Mouse (Mus musculus) liver, adult 2 months (tissue): ENCODE measurements around the gene B230118H07Rik.

ENCODE experiments used
- CTCF ChIP-seq: fragments of 200-500 bp; IDR thresholded peaks from 2 replicates; pipeline ENCODE4 v1.5.1; 2011; ENCODE audit warnings: low read depth, low read length, control low read depth
- POLR2A ChIP-seq: fragments of 200-500 bp; IDR thresholded peaks from 2 replicates; pipeline ENCODE4 v1.6.1; 2011; ENCODE audit warnings: low read length, control low read depth; ENCODE audit not compliant: insufficient read depth; ENCODE audit errors: extremely low read depth

DNA sequence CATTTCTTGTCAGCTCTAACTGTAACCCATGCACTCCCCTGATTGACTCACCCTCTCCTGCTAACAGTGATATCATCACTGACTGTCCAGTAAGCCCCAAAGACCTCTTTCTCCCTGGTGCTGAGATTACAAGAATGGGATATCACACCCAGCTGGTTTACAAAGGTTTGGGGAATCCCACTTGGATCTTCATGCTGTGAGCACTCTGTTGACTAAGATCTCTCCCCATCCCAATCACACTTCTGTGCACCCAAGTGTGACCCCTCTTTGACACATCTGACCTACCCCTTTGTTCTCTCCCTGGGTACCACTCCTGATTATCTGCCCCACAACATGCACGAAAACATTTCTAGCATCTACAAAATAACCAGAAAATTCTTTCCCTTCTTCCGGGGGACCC is 971 bp downstream of the B230118H07Rik start:
- TF ChIP-seq CTCF: no peak
- no peak for TF ChIP-seq POLR2A
